Mouse (Mus musculus) intestine, embryonic 16.5 days (tissue): ENCODE measurements around the gene Inha. TPM values are rescaled to one million over a fixed set of nuclear protein-coding genes. Genes with fewer than 3 reads are reported as not detected.

Experiments used
- ATAC-seq: fragments of 200-750 bp; cut with Nextera tagmentation; 2 replicates; pipeline ENCODE4 v1.8.0; 2017; ENCODE audit warnings: moderate TSS enrichment, moderate library complexity
- H3K27ac ChIP-seq: fragments of 300-500 bp; sonication (generic); 2 replicates; pipeline ENCODE4 v1.5.1; 2014; ENCODE audit warnings: mild to moderate bottlenecking, low read length
- H3K27me3 ChIP-seq: fragments of 300-500 bp; sonication (generic); replicated peaks from 2 replicates; pipeline ENCODE4 v1.6.1; 2014; ENCODE audit warnings: low read length, control low read depth, mixed read lengths; ENCODE audit not compliant: control insufficient read depth, insufficient read depth
- H3K36me3 ChIP-seq: fragments of 300-500 bp; sonication (generic); 2 replicates; pipeline ENCODE4 v1.6.1; 2014; ENCODE audit warnings: low read length, control low read depth; ENCODE audit not compliant: control insufficient read depth, insufficient read depth
- H3K4me1 ChIP-seq: fragments of 300-500 bp; sonication (generic); 2 replicates; pipeline ENCODE4 v1.6.1; 2014; ENCODE audit warnings: low read length, control low read depth, mixed read lengths; ENCODE audit not compliant: control insufficient read depth, insufficient read depth
- H3K4me2 ChIP-seq: fragments of 300-500 bp; sonication (generic); 2 replicates; pipeline ENCODE4 v1.6.1; 2014; ENCODE audit warnings: low read depth, low read length, control low read depth
- H3K4me3 ChIP-seq: fragments of 300-500 bp; sonication (generic); 2 replicates; pipeline ENCODE4 v1.5.1; 2014; ENCODE audit warnings: mild to moderate bottlenecking, low read length
- H3K9ac ChIP-seq: fragments of 300-500 bp; sonication (generic); 2 replicates; pipeline ENCODE4 v1.6.1; 2014; ENCODE audit warnings: low read depth, low read length
- H3K9me3 ChIP-seq: fragments of 300-500 bp; sonication (generic); 2 replicates; pipeline ENCODE4 v1.6.1; 2016; ENCODE audit warnings: low read length, control low read depth; ENCODE audit not compliant: control insufficient read depth
- WGBS: fragments of 180-500 bp; shearing (Covaris S2); extraction: QIAGEN DNeasy Blood & Tissue Kit; methylation state at CpG from one replicate; pipeline ENCODE4 v1.1.7; 2014; 5-methylcytosine and 5-hydroxymethylcytosine counted together
- polyA plus RNA-seq: library from polyadenylated mRNA; unstranded; fragments of >200 nt; fragmentation: Nextera tagmentation; extraction: Ambion mirVana; gene quantifications from 2 replicates; pipeline ENCODE4 v1.2.1, GENCODE M21; 2015

Inha gene
- polyA plus RNA-seq, 1 experiment from 2014 or later = 7.3 TPM

DNA sequence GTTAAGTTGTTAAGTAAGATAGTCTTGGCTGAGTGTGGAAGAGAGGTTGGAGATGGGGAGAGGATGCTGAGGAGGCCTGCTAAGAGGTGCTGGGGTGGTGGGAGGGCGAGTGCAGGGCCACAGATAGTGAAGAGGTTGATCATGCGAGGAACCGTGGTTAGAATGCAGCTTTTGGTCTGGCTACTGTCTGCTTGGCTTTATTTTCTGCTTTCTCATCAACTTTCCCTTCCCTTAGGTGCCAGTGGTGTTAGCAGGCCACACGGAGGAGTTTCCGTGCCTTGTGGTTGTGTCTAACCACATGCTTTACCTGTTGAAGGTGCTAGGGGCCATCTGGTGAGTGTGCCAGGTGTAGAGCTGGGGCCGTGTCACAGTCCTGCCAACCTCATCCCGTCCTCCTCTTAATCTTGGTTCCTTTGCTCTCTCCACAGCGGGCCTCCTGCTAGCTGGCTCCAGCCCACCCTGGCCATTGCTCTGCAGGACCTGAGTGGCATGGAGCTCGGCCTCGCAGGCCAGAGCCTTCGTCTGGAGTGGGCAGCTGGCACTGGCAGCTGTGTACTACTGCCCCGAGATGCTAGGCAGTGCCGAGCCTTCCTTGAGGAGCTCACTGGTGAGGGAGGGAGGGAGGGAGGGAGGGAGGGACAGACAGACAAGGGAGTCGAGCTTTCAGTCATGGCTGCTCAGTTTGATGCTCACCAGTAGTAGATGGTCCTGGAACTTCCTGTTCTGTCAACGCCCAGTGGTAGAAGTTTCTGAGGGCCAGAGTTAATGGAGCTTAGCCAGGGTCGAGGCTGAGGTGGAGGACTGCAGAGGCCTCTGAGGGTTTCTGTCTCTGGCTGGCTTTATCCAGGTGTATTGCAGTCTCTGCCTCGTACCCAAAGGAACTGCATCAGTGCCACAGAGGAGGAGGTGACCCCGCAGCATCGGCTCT lies 26.7 kb downstream of the Inha start:
- Histone ChIP-seq H3K9ac (no peak overlapping the region), H3K4me3 (no peak overlapping the region), H3K4me2 (no peak overlapping the region), H3K4me1 (0 out of 2 replicates have a peak, but pooled peaks cover under 1% of the 10 kb centered on the region), H3K9me3 (no peaks in the 10 kb centered on the region), H3K36me3 (peaks cover 6% of the 10 kb centered on the region), H3K27ac (no peak overlapping the region), H3K27me3 (no peaks in the 10 kb centered on the region)
- WGBS = 88% methylated on average over 19 of the region's 19 CpGs
- no peak for ATAC-seq

DNA sequence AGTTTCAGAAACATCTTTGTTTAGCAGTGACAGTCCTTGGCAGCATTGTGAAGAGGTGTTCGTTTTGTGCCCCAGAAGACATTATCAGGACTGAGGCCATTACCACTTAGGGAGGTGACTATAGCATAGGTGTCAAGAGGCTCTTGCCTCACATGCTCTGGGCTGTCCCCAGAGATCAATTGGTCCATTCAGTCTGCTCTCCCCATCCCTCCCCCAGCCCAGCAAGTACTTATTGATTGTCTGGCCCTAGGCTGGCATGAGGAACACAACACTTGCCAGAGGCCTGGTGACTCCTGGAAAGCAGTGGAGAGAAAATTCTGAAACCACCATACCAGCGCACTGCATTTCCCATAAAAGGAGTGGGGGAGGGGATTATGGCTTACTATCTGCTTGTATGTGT lies 30.7 kb downstream of the Inha start:
- Histone ChIP-seq H3K4me1 (0 out of 2 replicates have a peak, but pooled peaks cover 5% of the 10 kb centered on the region), H3K27ac (no peak overlapping the region), H3K27me3 (no peaks in the 10 kb centered on the region), H3K36me3 (peaks cover 6% of the 10 kb centered on the region), H3K9me3 (no peaks in the 10 kb centered on the region), H3K9ac (no peak overlapping the region), H3K4me3 (no peak overlapping the region), H3K4me2 (no peak overlapping the region)
- 76% methylated on average over 2 of the region's 2 CpGs for WGBS
- ATAC-seq = no peak

DNA sequence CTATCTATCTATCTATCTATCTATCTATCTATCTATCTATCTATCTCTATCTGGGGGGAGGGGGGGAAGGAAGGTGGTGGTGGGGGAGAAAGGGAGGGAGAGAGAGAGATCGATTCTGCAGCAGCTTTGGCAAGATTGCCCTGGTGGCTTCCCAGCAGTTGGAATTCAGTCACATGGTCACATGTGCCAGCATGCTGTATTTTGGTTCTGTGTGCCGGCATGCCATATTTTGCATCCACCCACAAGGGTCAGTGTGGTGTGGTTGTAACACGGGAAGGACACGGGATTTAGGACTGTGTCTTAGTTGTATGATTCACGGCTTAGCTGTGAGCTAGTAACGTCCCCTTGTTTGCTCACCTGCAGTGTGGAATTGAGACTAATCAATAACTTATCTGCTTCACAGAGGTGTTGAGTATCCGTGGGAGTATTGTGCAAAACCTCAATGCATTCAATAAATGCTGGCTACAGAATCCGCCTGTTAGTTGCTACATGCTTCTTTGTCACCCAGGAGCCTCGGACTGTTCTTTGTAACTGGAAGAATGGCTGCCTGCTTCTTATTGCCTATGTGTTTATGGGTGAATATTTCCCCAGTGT lies 31.8 kb downstream of the Inha start:
- H3K4me2 ChIP-seq = no peak overlapping the region
- no peak overlapping the region for H3K9ac ChIP-seq
- H3K9me3 ChIP-seq = no peaks in the 10 kb centered on the region
- no peaks in the 10 kb centered on the region for H3K27me3 ChIP-seq
- 61% methylated on average over 9 of the region's 9 CpGs for WGBS
- H3K4me1 ChIP-seq = 0 out of 2 replicates have a peak, but pooled peaks cover 5% of the 10 kb centered on the region
- peak; percentile 40 for ATAC-seq
- H3K36me3 ChIP-seq = peaks cover 6% of the 10 kb centered on the region; the same call in 1 of the 2 replicates
- H3K4me3 ChIP-seq = no peak overlapping the region
- H3K27ac ChIP-seq = peak overlapping the region; percentile 27; the same call in 1 of the 2 replicates

DNA sequence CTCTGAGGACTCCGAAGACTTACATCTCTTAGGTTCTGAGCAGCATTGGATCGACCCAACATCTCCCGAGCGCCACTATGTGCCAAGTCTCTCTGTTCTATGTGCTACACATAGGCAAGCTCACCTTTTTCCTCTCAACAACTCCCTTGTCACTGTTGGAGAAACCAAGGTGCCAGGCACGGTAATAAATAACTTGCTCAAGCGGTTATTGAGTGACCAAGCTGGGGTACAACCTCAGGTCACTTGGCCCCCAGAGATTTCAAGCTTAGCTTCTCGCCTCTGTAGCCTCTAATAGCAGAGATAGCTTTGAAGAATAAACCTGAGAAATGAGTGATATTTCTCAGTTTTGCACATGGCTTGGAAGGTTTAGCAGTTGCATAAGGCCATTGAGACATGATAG lies 34.6 kb downstream of the Inha start:
- H3K36me3 ChIP-seq = 0 out of 2 replicates have a peak, but pooled peaks cover 2% of the 10 kb centered on the region
- H3K27me3 ChIP-seq = no peaks in the 10 kb centered on the region
- no peak overlapping the region for H3K9ac ChIP-seq
- no peak for ATAC-seq
- no peak overlapping the region for H3K4me3 ChIP-seq
- no peak overlapping the region for H3K27ac ChIP-seq
- H3K4me2 ChIP-seq = no peak overlapping the region
- peaks cover 10% of the 10 kb centered on the region for H3K4me1 ChIP-seq
- 86% methylated on average over 7 of the region's 7 CpGs for WGBS
- no peaks in the 10 kb centered on the region for H3K9me3 ChIP-seq

DNA sequence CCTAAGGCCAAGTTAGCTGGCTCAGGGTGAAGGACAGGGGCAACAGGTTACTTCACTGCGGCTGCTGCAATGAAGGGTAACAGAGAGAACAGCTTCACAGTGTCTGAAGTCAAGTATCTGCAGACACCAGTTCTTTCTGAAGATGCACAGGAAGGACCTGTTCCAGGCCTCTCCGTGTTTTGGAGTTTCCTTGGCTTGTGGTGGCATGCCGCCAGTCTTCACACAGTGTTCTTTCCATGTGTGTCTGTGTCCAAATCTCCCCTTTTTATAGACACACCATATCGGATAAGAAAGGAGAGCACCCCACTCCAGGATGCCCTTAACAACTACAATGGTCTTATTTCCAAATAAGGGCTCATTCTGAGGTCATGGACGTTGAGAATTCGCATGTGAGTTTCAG lies 37.5 kb downstream of the Inha start:
- H3K27ac ChIP-seq = no peak overlapping the region
- no peaks in the 10 kb centered on the region for H3K36me3 ChIP-seq
- ATAC-seq = no peak
- H3K27me3 ChIP-seq = no peaks in the 10 kb centered on the region
- no peak overlapping the region for H3K4me3 ChIP-seq
- 92% methylated on average over 6 of the region's 6 CpGs for WGBS
- H3K4me1 ChIP-seq = peaks cover 11% of the 10 kb centered on the region
- no peaks in the 10 kb centered on the region for H3K9me3 ChIP-seq
- no peak overlapping the region for H3K4me2 ChIP-seq
- H3K9ac ChIP-seq = no peak overlapping the region

DNA sequence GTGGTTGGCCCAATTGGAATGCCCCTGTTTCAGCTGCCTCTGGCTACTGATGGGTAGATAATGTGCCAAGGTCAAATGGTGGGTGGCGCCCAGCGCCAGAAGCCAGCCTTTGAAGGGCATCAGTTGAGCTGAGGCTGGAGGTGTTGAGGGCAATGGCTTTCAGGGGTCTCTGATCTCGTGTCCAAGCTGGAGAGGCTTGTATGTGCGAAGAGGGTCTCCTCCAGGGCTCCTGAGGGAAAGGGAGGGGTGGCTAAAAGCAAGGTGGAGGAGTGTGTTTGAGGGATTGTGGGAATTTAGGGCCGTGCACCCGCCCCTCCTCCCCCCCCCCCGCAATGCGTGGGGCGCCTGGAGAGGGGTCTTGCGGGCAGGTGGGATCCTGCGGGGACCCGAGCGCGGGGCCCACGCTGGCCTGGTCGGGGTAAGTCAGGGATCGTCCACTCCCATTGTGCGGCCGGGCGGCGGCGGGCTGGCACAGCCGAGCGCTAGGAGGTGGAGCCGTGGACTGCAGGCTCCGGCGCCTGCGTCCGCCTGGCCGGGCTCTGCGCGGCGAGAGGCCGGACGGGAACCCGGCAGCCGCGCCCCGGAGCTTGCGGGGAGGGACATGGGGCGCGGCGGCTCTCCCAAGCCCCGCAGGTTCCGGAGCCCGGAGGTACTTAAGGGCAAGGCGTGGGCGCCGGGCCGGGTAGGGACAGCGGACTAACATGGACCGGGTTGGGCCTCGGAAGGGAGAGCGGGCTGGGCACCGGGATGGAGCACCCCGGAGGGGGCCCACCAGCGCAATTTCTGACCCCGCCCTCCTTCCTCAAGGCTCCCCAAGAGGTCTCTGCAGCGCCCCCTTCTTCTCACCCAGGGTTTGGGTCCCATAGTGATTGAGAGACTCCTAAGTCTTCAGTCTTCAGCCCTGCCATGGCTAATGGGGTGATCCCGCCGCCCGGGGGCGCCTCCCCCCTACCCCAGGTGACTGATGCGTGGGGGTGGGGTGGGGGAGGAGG lies 39.4 kb downstream of the Inha start, which contains the start of gene Slc4a3:
Gene Slc4a3, plus strand, starts transcription at position 302 of the 992 bp plus-strand sequence.
- Histone ChIP-seq H3K27me3 (no peaks in the 10 kb centered on the region), H3K9me3 (no peaks in the 10 kb centered on the region), H3K4me2 (peak within 1 kb of the TSS; percentile 90), H3K27ac (peak within 1 kb of the TSS; percentile 57), H3K9ac (peak within 1 kb of the TSS; percentile 89), H3K36me3 (no peaks in the 10 kb centered on the region; the same call in 1 of the 2 replicates), H3K4me1 (peaks cover 11% of the 10 kb centered on the region), H3K4me3 (peak within 1 kb of the TSS; percentile 77)
- 1% methylated on average over 56 of the region's 64 CpGs for WGBS
- ATAC-seq = peak; percentile 90

DNA sequence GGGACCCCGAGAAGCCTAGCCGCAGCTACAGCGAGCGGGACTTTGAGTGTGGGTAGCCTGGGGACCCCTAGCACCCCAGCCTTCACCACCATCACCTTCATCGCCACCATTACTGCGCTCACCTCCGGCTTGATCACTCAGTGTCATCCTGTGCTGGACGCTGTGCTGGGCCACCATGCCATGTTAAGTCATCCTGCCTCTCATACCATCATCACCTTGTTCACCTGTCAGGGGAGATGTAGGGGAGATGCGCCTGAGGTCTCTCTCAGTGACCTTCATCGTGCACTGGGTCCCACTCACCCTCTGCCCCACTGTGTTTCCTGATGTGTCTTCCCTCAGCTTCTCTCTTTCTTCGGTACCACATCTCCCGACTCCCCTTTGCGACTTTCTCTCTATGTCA lies 40.5 kb downstream of the Inha start:
- H3K9ac ChIP-seq = no peak overlapping the region
- no peak overlapping the region for H3K27ac ChIP-seq
- peaks cover 11% of the 10 kb centered on the region for H3K4me1 ChIP-seq
- H3K4me3 ChIP-seq = no peak overlapping the region
- H3K36me3 ChIP-seq = no peaks in the 10 kb centered on the region; the same call in 1 of the 2 replicates
- 0 out of 2 replicates have a peak overlapping the region, but pooled peaks have one; percentile 90 for H3K4me2 ChIP-seq
- H3K27me3 ChIP-seq = no peaks in the 10 kb centered on the region
- 94% methylated on average over 13 of the region's 13 CpGs for WGBS
- no peaks in the 10 kb centered on the region for H3K9me3 ChIP-seq
- ATAC-seq = no peak

DNA sequence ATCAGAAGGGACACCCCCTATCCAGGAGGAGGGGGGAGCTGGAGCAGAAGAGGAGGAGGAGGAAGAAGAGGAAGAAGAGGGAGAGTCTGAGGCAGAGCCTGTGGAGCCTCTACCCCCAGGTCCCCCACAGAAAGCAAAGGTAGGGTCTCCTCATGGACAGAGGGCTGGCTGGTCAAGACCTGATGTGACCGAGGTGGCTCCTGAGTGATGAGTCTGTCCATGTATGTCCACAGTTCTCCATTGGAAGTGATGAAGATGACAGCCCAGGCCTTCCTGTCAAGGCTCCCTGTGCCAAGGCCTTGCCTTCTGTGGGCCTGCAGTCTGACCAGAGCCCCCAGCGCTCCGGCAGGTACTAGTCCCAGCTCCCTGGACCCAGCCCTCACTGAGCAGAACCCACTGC lies 41.2 kb downstream of the Inha start:
- Histone ChIP-seq H3K4me1 (peaks cover 11% of the 10 kb centered on the region), H3K27me3 (no peaks in the 10 kb centered on the region), H3K4me2 (no peak overlapping the region), H3K9ac (no peak overlapping the region), H3K36me3 (no peaks in the 10 kb centered on the region; the same call in 1 of the 2 replicates), H3K9me3 (no peaks in the 10 kb centered on the region), H3K4me3 (no peak overlapping the region), H3K27ac (no peak overlapping the region)
- no peak for ATAC-seq
- 86% methylated on average over 3 of the region's 3 CpGs for WGBS
